Mouse (Mus musculus): Measurements from ENCODE around the gene Gm47841.

Gm47841 gene

GRCm38 (mm10) chr15:101072736-101073135 is 25.5 kb upstream of the Gm47841 start:
- no peak for DNase-seq

DNA sequence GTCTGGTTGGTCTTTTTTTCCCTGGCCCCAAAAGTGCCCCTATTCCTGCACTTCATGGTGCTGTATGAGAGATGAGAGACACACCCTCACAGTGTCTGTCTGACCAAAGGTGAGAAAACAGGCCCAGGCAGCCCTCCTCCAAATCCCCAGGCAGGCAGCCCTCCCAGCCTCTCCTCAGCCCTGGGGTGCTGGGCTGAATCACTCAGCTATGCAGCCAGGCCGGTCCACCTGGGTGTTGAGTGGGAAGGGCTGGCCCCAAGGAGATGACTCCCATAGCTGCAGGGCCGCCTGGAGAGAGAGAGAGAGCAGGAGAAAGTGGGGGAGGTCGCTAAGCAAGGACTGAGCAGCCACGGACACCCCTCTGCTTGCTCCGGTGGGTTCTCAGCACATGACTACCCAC is 23.6 kb upstream of the Gm47841 start:
- DNase-seq, result no peak

GRCm38 (mm10) chr15:101069641-101070190 is 22.5 kb upstream of the Gm47841 start:
- no peak for DNase-seq

DNA sequence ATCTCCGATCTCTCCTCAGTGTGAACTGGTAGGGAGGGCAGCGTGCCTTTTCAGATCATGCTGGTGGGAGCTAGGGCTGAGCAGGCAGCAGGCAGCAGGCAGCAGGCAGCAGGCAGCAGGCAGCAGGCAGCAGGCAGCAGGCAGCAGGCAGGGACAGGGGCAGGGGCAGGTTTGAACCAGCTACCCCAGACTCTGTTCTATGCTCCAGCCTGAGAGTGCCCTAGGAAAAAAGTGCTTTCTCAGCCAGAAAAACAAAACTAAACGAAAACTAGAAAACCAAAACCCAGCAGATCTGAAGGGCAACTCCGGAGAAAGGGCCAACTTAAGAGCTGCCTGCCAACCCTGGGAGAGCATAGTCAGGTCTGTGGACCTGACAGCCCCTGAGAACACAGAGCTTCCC is 21.5 kb upstream of the Gm47841 start:
- DNase-seq, result no peak

DNA sequence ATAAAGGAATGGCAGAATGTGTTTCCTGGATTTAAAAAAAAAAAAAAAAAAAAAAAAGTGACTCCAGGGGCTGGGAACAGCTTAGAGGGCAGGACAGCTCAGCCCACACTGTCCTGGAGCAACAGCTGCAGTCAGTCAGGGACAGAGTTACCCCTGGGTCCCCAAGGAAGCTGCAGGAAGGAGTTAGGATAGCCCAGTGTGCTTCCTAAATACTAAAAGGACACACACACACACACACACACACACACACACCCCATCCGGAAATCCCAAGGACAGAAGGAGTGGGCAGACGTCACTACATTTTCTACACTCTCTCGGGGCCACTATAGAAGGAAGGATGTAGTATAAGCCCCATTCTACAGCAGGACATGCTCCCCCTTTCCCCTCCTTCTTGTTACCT is 20.8 kb upstream of the Gm47841 start:
- no peak for DNase-seq

- no peak for DNase-seq
Observed at GRCm38 (mm10) chr15:101066920-101067696, 19.9 kb upstream of the Gm47841 start.

GRCm38 (mm10) chr15:101066364-101066847 is 19.2 kb upstream of the Gm47841 start:
- no peak for DNase-seq

GRCm38 (mm10) chr15:101065069-101065468 is 17.9 kb upstream of the Gm47841 start:
- no peak for DNase-seq

DNA sequence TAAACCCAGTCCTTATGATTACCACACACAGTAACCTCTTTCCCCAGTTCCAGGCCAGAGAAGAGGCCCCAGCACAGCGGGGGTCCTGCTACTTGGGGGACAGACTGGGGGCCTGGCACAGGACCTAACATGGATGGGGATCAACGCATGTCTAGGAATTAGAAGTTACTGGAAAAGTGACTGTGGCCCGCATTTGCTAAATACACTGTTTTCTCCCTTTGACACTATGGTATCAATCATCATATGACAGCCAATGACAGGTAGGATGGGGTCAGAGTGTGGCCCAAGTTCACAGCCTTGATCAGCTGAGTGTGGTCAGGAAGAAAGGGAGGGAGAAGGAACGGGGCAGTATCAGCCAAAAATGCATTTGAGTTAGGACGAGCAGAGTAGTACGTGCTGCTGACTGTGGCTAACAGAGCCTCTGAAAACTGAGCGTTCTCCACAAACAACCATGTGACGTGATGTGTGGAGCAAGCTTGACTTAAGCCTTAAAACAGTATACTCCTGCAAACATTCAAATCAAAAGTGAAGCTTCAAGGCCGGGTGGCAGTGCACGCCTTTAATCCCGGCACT is 13.2 kb upstream of the Gm47841 start:
- no peak for DNase-seq

DNA sequence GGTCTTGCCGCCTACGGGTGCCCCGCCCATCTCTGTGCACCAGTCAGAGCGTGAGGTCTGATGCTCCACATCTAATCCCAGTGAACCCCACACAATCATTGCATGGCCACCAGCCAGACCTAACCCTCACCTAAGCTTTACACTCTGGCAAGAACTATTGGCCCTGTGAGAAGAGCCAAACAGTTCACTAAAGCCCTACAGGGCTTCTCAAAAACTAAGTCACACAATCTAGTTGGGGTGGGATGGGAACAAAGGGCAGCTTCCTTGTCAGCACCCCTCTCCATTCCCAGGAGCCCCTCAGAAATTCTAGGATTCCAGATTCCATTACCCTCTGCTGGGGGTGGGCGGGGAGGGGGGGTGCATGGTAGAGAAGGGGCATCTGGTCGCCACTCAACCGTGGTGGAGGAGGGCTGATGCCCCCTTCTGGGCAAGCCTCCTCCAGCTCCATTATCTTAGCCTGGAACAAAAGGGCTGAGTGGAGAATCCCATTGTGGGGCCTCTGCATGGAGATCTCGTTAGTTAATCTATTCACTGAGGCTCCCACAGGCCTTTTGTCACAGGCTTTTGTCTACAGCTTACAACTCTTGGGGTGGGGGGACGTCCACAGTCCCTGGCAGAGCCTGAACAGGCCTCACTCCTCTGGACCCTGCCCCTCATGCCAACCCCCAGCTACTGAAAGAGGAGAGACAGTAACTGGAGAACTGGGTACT is 12.5 kb upstream of the Gm47841 start:
- no peak for DNase-seq

DNA sequence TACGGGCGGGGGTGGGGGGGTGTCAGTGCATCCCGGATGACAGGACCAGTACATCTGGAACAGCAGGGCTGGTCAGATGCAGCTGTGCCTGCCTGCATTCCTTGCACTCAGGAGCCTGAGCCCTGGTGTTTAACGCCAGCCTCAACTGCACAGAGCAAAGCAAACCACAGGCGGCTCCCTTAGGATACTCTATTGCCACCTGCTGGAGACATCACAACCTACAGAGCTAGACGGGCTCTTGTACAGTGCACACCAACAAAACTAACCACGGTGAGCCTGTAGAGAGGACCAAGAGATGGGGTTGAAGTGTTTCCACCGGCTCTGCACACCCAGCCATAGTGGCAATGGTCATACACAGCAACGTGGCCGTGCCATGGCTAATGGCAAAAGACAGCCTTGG is 9.0 kb upstream of the Gm47841 start:
- DNase-seq, result no peak

- no peak for DNase-seq
Observed at GRCm38 (mm10) chr15:101054541-101054940, 7.3 kb upstream of the Gm47841 start.

DNA sequence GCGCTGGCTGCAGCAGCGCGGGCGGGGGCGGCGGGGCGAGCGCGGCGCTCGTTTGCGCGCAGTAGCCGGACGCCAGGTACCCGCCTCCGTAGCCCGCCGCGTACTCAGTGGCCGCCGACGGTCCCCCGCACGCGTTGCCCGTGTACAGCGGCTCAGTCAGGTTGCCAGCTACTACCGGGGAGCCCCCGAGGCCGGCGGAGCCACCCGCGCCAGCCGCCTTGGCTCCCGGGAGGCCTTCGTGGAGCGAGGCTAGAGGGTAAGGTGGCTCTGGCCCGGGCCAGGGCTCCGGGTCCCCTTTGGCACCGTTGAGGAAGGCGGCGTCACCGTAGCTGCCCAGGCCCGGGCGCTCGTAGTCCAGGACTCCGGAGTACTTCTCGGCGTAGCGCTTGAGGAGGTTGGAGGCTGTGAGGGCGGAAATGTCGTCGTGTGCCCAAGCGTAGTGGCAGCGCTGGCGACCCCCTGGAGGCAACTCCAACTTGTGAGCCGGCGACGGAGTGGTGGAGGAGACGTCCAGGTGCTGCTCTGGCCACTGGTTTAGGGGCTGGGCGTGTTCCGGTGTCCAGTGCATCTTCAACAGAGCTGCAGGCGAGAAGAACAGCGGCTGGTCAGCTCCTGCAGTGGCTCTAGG is 6.7 kb upstream of the Gm47841 start:
- DNase-seq, result no peak

DNA sequence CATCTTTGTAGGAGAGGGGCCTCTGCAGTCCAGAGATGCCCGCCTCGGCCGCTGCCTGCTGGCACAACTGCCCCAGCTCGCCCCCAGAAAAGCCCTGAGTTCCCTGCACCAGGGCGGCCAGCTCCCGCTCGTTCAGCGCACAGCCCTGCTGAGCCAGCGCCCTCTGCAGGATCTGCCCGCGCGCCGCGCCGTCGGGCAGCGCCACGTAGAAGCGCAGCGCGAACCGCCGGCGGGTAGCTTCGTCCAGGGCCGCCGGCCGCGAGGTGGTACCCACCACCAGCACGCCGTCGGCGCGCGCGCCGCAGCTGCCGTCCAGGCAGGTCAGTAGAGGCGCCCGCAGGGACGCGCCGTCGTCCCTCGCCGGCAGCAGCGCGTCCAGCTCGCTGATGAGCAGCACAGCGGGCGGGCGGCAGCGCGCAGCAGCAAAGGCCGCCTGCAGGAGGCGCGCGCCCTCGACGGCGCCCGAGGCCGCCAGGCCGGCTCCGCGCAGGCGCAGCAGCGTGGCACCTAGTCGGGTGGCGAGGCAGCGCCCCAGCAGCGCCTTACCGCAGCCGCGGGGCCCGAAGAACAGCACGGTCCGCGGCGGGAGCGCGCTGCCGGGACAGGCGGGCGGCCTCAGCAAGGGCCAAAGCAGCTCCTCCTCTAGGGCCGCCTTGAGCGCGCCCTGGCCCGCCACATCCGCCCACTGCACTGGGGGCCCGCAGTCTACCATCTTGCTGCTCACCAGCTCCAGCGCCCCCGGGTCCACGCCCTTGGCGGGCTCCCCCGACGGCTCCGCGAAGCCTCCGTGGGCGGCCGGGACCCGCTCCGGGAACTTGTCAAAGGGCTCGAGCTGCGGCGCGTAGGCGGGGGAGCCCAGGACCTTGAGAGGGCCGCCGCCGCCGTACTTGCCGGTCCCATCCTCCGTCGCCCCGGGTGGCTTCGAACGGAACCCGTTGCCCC is 5.6 kb upstream of the Gm47841 start:
- DNase-seq, result no peak

DNA sequence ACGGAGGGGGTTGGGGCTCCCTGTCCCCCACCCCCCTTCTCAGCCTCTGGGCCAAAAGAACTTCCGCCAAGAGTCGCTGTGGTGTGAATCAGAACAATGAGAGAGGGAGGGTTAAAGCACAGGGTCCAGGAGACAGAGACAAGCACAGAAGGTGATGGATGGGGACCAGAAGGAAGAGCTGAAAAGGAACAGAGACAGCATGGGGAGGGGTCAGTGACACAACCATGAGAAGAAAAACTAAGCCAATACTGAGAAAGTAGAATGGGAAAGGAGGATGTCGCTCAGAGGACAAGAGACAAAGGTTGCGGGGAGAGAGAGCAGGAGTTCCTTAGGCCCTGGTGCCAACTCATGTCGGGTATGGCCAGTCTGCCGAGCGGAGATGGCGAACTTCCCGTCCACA is 4.7 kb upstream of the Gm47841 start:
- DNase-seq, result no peak

DNA sequence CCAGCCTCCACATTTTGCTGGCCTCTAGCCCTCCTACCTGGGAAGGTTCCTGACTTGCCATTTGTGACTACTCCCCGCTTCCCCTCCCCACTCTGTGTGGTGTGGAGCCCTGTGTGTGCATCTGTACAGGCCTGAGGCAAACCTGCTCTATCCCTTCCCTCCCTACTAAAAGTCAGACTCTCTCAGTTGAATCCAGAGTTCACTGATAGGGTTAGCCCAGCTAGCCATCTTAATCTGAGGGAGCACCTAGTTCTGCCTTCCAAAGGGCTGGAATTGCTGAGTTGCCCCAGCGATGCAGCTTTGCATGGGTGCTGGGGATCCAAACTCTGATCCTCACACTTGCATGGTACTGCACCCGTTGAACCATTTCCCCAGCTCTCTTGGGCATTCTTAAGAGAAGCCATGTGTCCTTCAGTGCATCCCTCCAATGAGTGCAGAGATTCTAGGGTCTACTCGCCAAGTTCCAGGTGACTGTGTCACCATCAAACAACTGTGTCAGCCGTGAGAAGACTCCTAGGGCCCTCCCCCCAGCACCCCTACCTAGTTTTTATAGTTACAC is 1.2 kb upstream of the Gm47841 start:
- DNase-seq, result no peak

DNA sequence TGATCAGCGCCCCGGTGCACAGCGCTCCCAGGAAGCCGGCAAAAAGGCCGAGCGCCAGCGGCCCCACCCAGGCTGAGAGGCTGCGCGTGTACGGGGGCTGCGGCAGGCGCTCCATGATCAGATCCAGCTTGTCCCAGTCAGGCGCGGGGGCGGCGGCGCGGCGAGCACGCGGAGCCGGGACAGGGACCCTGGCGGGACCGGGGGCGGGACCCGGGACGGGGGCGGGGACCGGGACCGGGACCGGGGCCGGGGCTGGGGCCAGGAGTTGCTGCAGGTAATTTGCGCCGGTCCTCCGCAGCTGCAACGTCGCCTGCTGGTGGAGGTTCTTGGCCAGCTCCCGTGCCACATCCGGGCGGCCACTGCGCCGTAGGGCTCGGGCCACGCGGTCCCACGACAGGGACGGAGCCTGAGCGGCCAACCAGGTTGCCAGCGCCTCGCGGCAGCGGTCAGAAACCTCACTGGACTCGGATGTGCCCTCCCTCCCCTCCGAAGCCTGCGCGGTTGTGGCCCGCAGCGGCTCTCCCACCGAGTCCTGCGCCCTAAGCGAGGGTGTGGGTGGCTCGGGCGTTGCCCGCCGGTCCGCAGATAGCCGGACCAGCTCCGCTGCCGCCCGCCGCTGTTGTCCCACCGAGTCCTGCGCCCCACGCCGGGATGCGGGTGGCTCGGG is 537 bp downstream of the Gm47841 start:
- no peak for DNase-seq

DNA sequence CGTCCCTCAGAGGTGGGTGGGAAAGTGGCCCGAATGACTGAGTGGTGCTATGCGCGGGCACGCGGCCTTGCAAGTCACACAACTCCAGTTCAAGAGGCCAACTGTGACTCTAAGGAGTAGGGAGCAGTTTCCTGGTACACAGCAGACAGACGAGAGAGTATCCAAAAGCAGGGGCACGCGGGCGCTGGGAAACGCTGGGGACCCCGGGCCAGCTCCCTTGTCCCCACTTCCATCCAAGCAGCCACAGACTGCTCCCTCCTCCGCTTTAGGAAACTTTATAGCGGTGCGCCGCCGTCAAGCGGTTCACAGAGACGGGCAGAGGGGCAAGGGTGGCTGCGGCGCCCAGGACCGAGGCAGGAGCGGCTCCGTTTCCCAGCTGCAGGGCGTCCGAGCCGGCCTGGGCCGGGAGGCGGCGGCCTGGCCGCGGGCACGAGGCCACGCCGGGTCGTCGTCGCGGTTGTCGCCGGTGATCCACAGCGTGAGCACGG is 1.1 kb downstream of the Gm47841 start:
- DNase-seq, result no peak

DNA sequence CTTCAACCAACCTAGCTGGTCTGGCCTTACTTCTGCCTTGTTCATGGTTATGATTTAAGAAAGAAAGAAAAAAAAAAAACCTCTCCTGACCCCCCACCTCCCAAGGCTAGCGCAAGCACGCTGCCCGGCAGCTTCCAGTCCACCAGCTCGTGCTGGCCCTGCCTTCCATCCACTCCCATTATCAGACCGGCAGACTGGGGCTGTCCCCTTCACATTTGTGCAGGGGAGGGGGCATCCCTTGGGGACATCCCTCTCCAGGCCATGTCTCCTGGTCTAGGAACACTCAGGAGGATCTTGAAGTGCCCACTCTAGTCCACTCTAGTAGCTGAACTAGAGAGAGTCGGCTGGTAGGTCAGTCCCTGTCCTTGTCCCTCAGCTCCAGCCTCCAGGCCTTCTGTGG is 2.7 kb downstream of the Gm47841 start:
- no peak for DNase-seq

DNA sequence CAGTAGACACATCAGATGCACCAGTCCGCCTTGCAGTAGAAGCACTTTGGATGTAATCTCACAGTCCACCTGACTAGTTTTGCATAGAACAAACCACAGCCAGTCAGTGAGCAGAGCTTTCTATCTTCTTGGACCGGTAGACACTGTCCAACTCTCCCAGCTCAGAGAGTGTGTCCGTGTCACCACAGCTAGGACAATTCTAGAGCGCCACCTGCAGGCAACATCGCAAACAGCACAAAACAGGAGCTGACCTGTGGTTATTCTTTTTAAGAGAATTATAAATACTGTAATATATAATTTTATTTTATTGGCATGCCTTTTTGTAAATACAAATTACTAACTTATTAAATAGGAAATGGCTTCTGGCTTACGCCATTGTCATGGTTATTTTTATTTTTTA is 4.6 kb downstream of the Gm47841 start:
- peak; percentile 46 for DNase-seq

DNA sequence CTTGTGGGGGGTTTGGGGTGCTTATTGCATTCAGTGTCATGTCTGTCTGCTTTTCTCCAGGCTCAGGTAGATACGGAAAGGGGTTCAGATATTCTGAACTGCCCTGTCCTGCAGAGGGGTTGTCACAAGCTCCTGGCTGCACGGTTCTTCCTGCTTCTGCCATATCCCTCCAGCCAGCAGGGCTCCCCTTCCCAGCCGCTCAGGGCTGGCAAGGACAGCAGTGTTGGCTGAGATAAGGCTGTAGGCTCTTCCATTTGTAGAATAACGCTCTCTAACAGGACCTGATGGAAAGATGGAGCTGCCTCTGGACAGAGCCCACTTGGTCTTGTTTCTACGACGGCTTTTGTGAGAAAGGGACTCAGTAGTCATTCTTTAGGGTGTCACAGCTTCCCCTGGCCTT is 5.2 kb downstream of the Gm47841 start:
- no peak for DNase-seq

Measured in cerebellum, adult 9-11 months (tissue).